Mouse (Mus musculus): ENCODE measurements around the gene Fndc3b. TPM values are rescaled to one million over a fixed set of nuclear protein-coding genes. Genes with fewer than 3 reads are reported as not detected.
A peak's percentile ranks its signal among the peaks of the same experiment; 100 is the strongest.

Gene Fndc3b
- polyA plus RNA-seq, 1 experiment from 2014 or later, result 11.8 TPM

- H3K27ac ChIP-seq (replicated peaks), result no peak overlapping the region
- H3K27me3 ChIP-seq (ENCODE audit: control insufficient read depth, insufficient read depth, low read length), result no peaks in the 10 kb centered on the region
- no peak overlapping the region for H3K9ac ChIP-seq (ENCODE audit: low read length)
- no peak for ATAC-seq (ENCODE audit: low FRiP score, low TSS enrichment)
- peaks cover under 1% of the 10 kb centered on the region; the same call in 1 of the 2 replicates for H3K36me3 ChIP-seq (ENCODE audit: control insufficient read depth, insufficient read depth, low read length)
- H3K4me2 ChIP-seq (replicated peaks; ENCODE audit: low read depth), result no peak overlapping the region
- TF ChIP-seq CTCF (IDR thresholded peaks at IDR 0.05; ENCODE audit: low read depth), result peak; percentile 52
- TF ChIP-seq EP300 (optimal IDR thresholded peaks at IDR 0.05), result no peak
- no peaks in the 10 kb centered on the region for H3K9me3 ChIP-seq (ENCODE audit: control insufficient read depth, low read length)
- 84% methylated on average over 1 of the region's 1 CpGs for WGBS
- H3K4me1 ChIP-seq (replicated peaks; ENCODE audit: control insufficient read depth, insufficient read depth), result no peaks in the 10 kb centered on the region
- DNase-seq (ENCODE audit: low spot score), result no peak
- no peak overlapping the region for H3K4me3 ChIP-seq (ENCODE audit: low read depth, low read length)
Observed at GRCm38 (mm10) chr3:27550409-27550808, 160.7 kb downstream of the Fndc3b start.

GRCm38 (mm10) chr3:27545651-27546050 is 165.5 kb downstream of the Fndc3b start:
- Histone ChIP-seq H3K4me2 (replicated peaks; ENCODE audit: low read depth) (no peak overlapping the region), H3K4me3 (ENCODE audit: low read depth, low read length) (no peak overlapping the region), H3K9ac (ENCODE audit: low read length) (no peak overlapping the region), H3K27ac (replicated peaks) (no peak overlapping the region), H3K36me3 (ENCODE audit: control insufficient read depth, insufficient read depth, low read length) (peaks cover 2% of the 10 kb centered on the region; the same call in 1 of the 2 replicates), H3K4me1 (replicated peaks; ENCODE audit: control insufficient read depth, insufficient read depth) (no peaks in the 10 kb centered on the region), H3K9me3 (ENCODE audit: control insufficient read depth, low read length) (no peaks in the 10 kb centered on the region), H3K27me3 (ENCODE audit: control insufficient read depth, insufficient read depth, low read length) (no peaks in the 10 kb centered on the region)
- TF ChIP-seq EP300 (optimal IDR thresholded peaks at IDR 0.05) (no peak), CTCF (IDR thresholded peaks at IDR 0.05; ENCODE audit: low read depth) (no peak)
- WGBS, result 96% methylated on average over 3 of the region's 3 CpGs
- no peak for DNase-seq (ENCODE audit: low spot score)
- no peak for ATAC-seq (ENCODE audit: low FRiP score, low TSS enrichment)

GRCm38 (mm10) chr3:27544061-27544460 is 167.0 kb downstream of the Fndc3b start:
- Histone ChIP-seq H3K4me3 (ENCODE audit: low read depth, low read length) (no peak overlapping the region), H3K4me1 (replicated peaks; ENCODE audit: control insufficient read depth, insufficient read depth) (no peaks in the 10 kb centered on the region), H3K36me3 (ENCODE audit: control insufficient read depth, insufficient read depth, low read length) (peaks cover 2% of the 10 kb centered on the region; the same call in 1 of the 2 replicates), H3K9me3 (ENCODE audit: control insufficient read depth, low read length) (no peaks in the 10 kb centered on the region), H3K4me2 (replicated peaks; ENCODE audit: low read depth) (no peak overlapping the region), H3K27me3 (ENCODE audit: control insufficient read depth, insufficient read depth, low read length) (no peaks in the 10 kb centered on the region), H3K27ac (replicated peaks) (no peak overlapping the region), H3K9ac (ENCODE audit: low read length) (no peak overlapping the region)
- 93% methylated on average over 11 of the region's 11 CpGs for WGBS
- no peak for ATAC-seq (ENCODE audit: low FRiP score, low TSS enrichment)
- TF ChIP-seq CTCF (IDR thresholded peaks at IDR 0.05; ENCODE audit: low read depth), result no peak
- no peak for TF ChIP-seq EP300 (optimal IDR thresholded peaks at IDR 0.05)
- no peak for DNase-seq (ENCODE audit: low spot score)

- WGBS, result 94% methylated on average over 12 of the region's 12 CpGs
- H3K36me3 ChIP-seq (ENCODE audit: control insufficient read depth, insufficient read depth, low read length), result peaks cover 10% of the 10 kb centered on the region; the same call in 1 of the 2 replicates
- TF ChIP-seq CTCF (IDR thresholded peaks at IDR 0.05; ENCODE audit: low read depth), result no peak
- no peak for TF ChIP-seq EP300 (optimal IDR thresholded peaks at IDR 0.05)
- H3K4me1 ChIP-seq (replicated peaks; ENCODE audit: control insufficient read depth, insufficient read depth), result no peaks in the 10 kb centered on the region
- ATAC-seq (ENCODE audit: low FRiP score, low TSS enrichment), result no peak
- no peaks in the 10 kb centered on the region for H3K9me3 ChIP-seq (ENCODE audit: control insufficient read depth, low read length)
- no peak overlapping the region for H3K4me3 ChIP-seq (ENCODE audit: low read depth, low read length)
- H3K27me3 ChIP-seq (ENCODE audit: control insufficient read depth, insufficient read depth, low read length), result no peaks in the 10 kb centered on the region
- H3K27ac ChIP-seq (replicated peaks), result no peak overlapping the region
- no peak overlapping the region for H3K9ac ChIP-seq (ENCODE audit: low read length)
- no peak for DNase-seq (ENCODE audit: low spot score)
- H3K4me2 ChIP-seq (replicated peaks; ENCODE audit: low read depth), result no peak overlapping the region
Observed at GRCm38 (mm10) chr3:27541841-27542240, 169.3 kb downstream of the Fndc3b start.

GRCm38 (mm10) chr3:27541181-27541580 is 169.9 kb downstream of the Fndc3b start:
- Histone ChIP-seq H3K27me3 (ENCODE audit: control insufficient read depth, insufficient read depth, low read length) (no peaks in the 10 kb centered on the region), H3K4me3 (ENCODE audit: low read depth, low read length) (no peak overlapping the region), H3K4me2 (replicated peaks; ENCODE audit: low read depth) (no peak overlapping the region), H3K9me3 (ENCODE audit: control insufficient read depth, low read length) (no peaks in the 10 kb centered on the region), H3K4me1 (replicated peaks; ENCODE audit: control insufficient read depth, insufficient read depth) (no peaks in the 10 kb centered on the region), H3K36me3 (ENCODE audit: control insufficient read depth, insufficient read depth, low read length) (peaks cover 10% of the 10 kb centered on the region; the same call in 1 of the 2 replicates), H3K27ac (replicated peaks) (no peak overlapping the region), H3K9ac (ENCODE audit: low read length) (no peak overlapping the region)
- DNase-seq (ENCODE audit: low spot score), result no peak
- WGBS, result 94% methylated on average over 3 of the region's 3 CpGs
- no peak for TF ChIP-seq CTCF (IDR thresholded peaks at IDR 0.05; ENCODE audit: low read depth)
- TF ChIP-seq EP300 (optimal IDR thresholded peaks at IDR 0.05), result no peak
- no peak for ATAC-seq (ENCODE audit: low FRiP score, low TSS enrichment)

- no peak overlapping the region for H3K4me2 ChIP-seq (replicated peaks; ENCODE audit: low read depth)
- WGBS, result 74% methylated on average over 3 of the region's 3 CpGs
- TF ChIP-seq CTCF (IDR thresholded peaks at IDR 0.05; ENCODE audit: low read depth) (no peak), EP300 (optimal IDR thresholded peaks at IDR 0.05) (no peak)
Observed at GRCm38 (mm10) chr3:27534208-27534607, 176.9 kb downstream of the Fndc3b start.

More at GRCm38 (mm10) chr3:27534208-27534607, 176.9 kb downstream of the Fndc3b start:
- no peak overlapping the region for H3K9ac ChIP-seq (ENCODE audit: low read length)
- DNase-seq (ENCODE audit: low spot score) (no peak), ATAC-seq (ENCODE audit: low FRiP score, low TSS enrichment) (no peak)
- no peaks in the 10 kb centered on the region for H3K9me3 ChIP-seq (ENCODE audit: control insufficient read depth, low read length)
- H3K4me1 ChIP-seq (replicated peaks; ENCODE audit: control insufficient read depth, insufficient read depth), result no peaks in the 10 kb centered on the region
- H3K27me3 ChIP-seq (ENCODE audit: control insufficient read depth, insufficient read depth, low read length), result no peaks in the 10 kb centered on the region
- no peak overlapping the region for H3K4me3 ChIP-seq (ENCODE audit: low read depth, low read length)
- peaks cover 15% of the 10 kb centered on the region; the same call in 1 of the 2 replicates for H3K36me3 ChIP-seq (ENCODE audit: control insufficient read depth, insufficient read depth, low read length)
- H3K27ac ChIP-seq (replicated peaks), result no peak overlapping the region
